Mouse (Mus musculus): ENCODE results near the gene Hsd17b7.

GRCm38 (mm10) chr1:169924567-169924966, 44.5 kb downstream of the Hsd17b7 start:
- no peak for TF ChIP-seq CTCF (IDR thresholded peaks at IDR 0.05; ENCODE audit: low read depth)
- TF ChIP-seq EP300 (IDR thresholded peaks at IDR 0.05; ENCODE audit: low read depth): no peak

Measured in liver, embryonic 14.5 days (tissue).